Mouse (Mus musculus): ENCODE results near the gene Ptch2.

DNA sequence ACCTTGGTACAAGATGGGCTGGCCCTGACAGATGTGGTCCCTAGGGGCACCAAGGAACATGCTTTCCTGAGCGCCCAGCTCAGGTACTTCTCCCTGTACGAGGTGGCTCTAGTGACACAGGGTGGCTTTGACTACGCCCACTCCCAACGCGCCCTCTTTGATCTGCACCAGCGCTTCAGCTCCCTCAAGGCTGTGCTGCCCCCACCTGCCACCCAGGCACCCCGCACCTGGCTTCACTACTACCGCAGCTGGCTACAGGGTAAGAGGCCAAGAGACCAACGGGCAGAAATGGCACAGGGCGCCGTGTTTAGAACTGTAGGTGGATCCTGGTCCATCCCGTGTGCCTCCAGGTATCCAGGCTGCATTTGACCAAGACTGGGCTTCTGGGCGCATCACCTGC, 14.4 kb downstream of the Ptch2 start:
- TF ChIP-seq GATA1 (IDR thresholded peaks at IDR 0.05; ENCODE audit: borderline replicate concordance, low read length) = no peak
- TF ChIP-seq FLI1 (IDR thresholded peaks at IDR 0.05; ENCODE audit: low read length) = no peak

Data from megakaryocyte, embryonic 14.5 days (primary cell).